Mouse (Mus musculus) liver, adult (tissue): ENCODE measurements around the gene Lrp11.

Source experiments
- GATA4 ChIP-seq: IDR thresholded peaks from 2 replicates; pipeline ENCODE4 v1.6.1; 2014; ENCODE audit warnings: mild to moderate bottlenecking, low read length; ENCODE audit not compliant: insufficient replicate concordance

Lrp11 gene

GRCm38 (mm10) chr10:7589592-7590233, at the start of gene Lrp11:
Gene Lrp11, plus strand, starts transcription at chr10:7589800.
- TF ChIP-seq GATA4 = peak; percentile 11; the same call in 1 of the 2 replicates

DNA sequence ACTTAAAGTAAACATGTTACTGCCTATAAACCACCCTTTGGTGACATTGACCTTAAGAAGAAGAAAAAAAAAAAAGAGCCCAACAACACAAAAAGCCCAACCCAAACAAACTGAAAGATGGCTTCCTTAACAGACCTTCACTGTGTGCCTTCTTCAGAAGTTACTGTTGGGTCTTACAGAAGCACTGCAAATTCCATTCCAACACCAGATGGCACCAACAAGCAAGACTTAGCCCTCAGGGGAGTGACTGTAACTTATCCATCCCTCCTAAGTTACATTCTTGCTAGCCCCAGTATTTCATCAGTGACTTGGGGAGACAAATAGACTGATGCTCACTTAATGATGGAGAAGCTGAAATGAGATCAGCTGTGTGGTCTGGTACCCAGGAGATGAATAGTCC, 11.6 kb upstream of the Lrp11 start:
- TF ChIP-seq GATA4 = no peak

DNA sequence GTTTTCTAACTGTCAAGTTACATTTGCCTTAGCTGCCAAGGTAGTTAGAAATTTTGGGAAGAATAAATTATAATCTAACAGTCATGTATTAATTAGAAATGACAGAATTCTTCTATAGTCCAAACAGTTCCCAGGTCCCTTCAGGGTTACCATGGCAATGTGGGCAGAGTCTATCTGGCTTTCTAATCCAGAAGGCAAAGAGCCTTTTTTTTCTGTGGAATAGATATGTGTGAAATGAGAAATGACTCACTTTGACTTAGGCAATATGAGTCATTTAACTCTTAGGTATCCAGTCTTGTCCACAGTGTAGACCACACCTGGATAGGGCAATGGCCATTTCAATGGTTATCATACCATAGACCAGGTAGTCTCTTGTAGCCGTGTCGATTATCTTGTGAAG, 8.2 kb upstream of the Lrp11 start:
- TF ChIP-seq GATA4 = no peak

DNA sequence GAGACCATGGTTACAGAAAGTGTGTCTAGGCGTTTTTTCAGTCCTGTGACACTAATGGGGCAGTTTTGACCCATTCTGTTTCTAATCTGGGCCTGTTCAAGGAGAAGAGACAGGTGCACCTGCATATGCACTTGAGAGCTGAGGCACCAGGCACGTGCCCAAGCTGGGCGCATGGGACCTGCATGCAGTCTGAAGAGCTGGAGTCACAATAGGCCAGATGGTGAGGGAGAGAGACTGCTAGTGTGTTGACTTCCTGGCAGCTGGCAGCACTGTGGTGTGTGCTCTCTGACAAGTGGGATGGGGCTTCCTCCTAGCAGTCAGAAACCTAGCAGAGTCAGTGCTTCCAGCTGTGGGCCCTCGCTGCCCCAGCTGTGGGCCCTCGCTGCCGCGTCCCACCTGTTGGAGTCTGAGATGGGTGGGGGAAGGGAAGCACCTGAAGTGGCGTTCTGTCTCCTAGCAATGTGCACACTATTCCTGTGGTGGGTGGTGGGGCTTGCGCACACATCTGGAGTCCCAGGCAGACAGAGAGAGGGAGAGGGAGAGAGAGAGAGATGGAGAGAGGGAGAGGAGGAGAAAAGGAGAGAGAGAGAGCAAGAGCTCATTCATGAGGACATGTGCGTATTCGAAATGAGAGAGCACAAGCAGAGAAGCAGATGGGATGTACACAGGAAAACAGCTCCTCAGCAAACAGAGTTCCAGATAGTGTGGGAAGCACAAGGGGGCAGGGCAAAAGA, 7.3 kb upstream of the Lrp11 start:
- no peak for TF ChIP-seq GATA4

- TF ChIP-seq GATA4 = no peak
Observed at GRCm38 (mm10) chr10:7582891-7583557, 6.6 kb upstream of the Lrp11 start.

GRCm38 (mm10) chr10:7586771-7587170, 2.8 kb upstream of the Lrp11 start:
- TF ChIP-seq GATA4 = no peak

DNA sequence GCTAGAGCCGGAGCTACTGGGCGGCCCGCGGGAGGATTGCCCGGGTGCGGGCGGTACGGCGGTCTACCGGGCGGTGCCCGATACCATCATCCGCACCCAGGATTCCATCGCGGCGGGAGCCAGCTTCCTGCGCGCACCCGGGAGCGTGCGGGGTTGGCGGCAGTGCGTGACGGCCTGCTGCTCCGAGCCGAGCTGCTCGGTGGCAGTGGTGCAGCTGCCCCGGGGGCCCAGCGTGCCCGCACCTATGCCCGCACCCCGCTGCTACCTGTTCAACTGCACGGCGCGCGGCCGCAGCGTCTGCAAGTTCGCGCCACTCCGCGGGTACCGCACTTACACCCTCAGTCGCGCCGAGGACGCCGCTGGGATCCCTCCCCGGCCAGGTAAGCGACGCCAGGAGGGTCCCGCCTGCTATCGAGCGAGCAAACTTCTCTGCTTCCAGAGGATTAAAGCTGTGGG, 662 bp downstream of the Lrp11 start:
- TF ChIP-seq GATA4 = no peak

DNA sequence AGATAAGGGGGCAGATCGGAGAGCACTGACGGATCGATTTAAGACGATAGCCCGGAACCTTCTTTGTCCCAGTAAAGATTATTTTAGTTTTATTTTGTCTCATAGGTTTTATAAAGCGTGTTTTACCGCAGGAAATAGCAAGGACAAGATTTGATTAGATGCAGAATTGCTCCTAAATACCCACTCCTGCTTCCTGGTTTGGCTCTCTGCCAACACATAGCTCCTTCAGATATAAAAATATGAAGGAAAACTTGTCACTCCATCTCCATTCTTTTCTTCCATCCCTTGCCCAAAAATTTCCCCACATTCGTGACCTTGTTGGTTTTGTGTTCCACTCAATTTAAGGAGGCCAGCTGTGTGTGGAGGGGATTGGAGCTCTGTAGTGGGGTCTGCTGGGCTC, 1.2 kb downstream of the Lrp11 start:
- no peak for TF ChIP-seq GATA4

DNA sequence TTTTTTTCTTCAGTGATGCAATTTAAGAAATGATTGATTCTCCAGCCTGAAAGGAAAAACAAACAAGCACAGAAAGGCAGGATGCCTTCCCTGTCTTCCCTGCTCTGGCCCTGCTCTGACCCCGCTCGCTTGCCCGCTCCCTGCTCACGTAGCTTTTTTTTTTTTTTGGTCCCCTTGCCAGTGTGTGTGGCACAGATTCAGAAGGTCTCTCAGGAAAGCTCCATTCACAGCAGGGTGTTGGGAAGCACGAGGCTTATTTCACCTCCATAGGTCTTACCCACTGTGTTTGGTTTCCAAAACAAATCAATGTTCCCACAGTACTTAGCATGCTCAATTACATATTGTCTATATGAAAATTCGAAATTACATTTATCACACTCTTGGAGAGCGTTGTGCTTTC, 5.2 kb downstream of the Lrp11 start:
- TF ChIP-seq GATA4 = no peak

- no peak for TF ChIP-seq GATA4
Observed at GRCm38 (mm10) chr10:7596251-7596650, 6.7 kb downstream of the Lrp11 start.

DNA sequence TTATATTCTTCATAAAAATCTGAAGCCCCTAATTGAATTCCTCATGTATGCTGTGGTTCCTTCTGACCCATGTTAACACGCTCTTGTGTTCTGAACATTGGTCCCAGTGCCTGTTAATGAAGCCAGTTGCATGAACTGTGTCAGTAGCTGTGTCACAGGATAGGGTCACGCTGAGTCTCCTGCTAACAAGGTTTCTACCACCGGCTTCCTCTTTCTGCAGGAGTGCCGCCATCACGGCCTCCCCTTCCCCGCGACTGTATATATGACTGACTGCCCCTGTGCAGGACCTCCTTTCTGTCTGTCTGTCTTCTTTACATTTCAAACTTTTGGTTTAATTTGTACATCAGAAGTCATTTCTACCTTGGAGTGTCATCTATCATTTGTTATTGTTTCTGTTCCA, 8.6 kb downstream of the Lrp11 start:
- TF ChIP-seq GATA4 = no peak

DNA sequence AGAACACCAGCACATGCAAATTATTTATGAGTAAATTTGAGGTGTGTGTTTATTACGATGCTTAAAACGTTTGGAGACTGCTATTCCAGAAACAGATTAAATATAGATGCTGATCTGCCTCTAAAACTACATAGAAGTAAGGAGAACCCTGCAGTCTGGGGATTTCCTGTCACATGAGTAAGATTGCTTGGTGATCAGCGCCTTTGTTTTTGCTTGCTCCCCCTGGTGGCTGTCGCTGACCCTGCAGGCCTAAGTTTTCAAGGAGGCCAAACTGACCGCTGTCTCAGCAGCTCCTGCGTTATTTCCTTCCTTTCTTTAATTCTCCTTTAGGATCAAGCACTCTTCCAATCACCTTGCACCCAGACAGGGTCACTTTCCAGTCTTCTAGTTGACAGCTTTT, 11.0 kb downstream of the Lrp11 start:
- TF ChIP-seq GATA4 = peak; percentile 56; the same call in 1 of the 2 replicates

DNA sequence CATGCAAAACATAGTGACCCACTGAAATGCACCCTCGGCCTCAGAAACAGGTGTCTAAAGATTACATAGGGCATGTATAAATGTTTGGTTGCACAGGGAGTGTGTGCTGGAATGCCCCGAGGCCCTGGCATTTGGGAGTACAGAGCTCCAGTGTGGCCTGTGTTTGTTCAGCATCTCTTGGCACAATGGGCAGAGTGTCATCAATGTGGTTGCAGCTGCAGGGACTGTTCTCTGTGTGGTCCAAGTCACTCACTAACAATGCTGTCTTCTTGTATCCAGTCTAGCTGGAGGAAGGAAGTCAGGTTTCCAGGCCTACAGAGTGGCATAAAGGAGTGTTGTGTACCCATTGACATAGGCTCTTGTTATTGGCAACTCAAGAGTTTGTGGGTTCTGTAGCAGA, 15.6 kb downstream of the Lrp11 start:
- no peak for TF ChIP-seq GATA4

DNA sequence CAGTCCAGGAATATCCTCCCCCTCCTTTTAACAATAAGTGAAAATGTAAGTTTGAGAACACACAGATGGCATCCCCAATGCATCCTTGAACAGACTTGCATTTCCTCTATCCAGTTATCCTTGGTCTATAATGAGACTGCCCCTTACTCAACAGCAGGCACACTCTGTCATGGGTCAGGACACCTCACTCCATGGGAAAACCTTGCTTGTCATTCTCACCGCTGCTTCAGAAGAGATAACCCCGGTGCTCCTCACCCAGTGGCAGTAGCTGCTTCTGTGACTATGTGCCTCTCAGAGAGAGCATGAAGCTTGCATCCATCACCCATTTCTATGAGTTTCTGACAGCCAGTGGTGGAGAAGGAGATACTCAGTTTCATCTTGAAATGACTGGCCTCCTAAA, 16.8 kb downstream of the Lrp11 start:
- TF ChIP-seq GATA4 = no peak

- TF ChIP-seq GATA4 = no peak
Observed at GRCm38 (mm10) chr10:7608611-7609010, 19.0 kb downstream of the Lrp11 start.

DNA sequence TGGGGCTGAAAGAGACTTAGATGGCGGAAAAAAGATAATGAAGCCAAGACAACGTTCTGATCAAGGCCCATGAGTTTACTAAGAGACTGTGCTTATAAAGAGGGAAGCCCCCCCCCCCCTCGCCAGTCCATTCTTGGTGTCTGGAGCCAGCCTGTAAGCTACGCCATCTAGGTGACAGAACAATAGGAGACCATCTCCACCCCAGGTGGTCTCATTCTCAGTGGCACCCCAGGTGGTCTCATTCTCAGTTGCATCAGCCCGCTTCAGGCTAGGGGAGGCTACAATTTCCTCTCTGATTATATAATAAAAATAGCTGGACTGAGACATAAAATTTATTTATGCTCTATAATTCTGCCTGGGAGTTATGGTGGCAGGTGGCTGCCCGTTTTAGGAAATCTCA, 22.0 kb downstream of the Lrp11 start:
- no peak for TF ChIP-seq GATA4
